Mouse (Mus musculus): Measurements from ENCODE around the gene Acvr2a. TPM values are rescaled to one million over a fixed set of nuclear protein-coding genes. Genes with fewer than 3 reads are reported as not detected.
A peak's percentile ranks its signal among the peaks of the same experiment; 100 is the strongest.

The Acvr2a gene
- polyA plus RNA-seq (2012; rRNA removed): 5.8 and 6.4 TPM in 2 replicates

GRCm38 (mm10) chr2:48813371-48814222, at the start of gene Acvr2a:
Acvr2a (plus strand) TSS chr2:48814109.
- WGBS: under 1% methylated on average over 104 of the region's 105 CpGs
- Histone ChIP-seq H3K4me3 (replicated peaks; ENCODE audit: extremely low read depth, low read depth, low read length) (peak within 1 kb of the TSS; percentile 81), H3K4me1 (ENCODE audit: control insufficient read depth, insufficient read depth, low read length) (peaks cover 6% of the 10 kb centered on the region; the same call in 1 of the 2 replicates)
- DNase-seq: peak; percentile 94
- TF ChIP-seq CTCF (IDR thresholded peaks at IDR 0.05; ENCODE audit: insufficient read depth, low read length) (no peak), POLR2A (IDR thresholded peaks at IDR 0.05; ENCODE audit: borderline replicate concordance, extremely low read depth, low read depth, low read length) (no peak)

DNA sequence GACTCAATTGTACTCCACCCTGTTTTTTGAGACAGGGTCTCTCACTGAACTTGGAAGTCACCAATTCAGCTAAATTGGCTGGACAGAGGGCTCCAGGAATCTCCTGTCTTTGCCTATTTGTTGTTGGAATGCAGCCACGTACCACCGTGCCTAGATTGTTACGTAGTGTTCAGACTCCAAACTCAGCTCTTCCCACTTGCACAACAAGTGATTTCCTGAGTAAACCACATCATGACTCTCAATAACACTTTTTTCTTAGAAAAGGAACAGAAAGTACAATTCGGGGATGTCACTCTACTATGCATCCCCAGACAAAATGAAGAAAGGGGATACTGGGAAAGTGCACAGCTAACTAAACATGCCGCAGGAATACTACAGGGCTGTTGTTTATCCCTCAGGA, 47.4 kb upstream of the Acvr2a start:
- Histone ChIP-seq H3K4me3 (replicated peaks; ENCODE audit: extremely low read depth, low read depth, low read length) (no peak overlapping the region), H3K4me1 (ENCODE audit: control insufficient read depth, insufficient read depth, low read length) (no peaks in the 10 kb centered on the region)
- no peak for DNase-seq
- TF ChIP-seq CTCF (IDR thresholded peaks at IDR 0.05; ENCODE audit: insufficient read depth, low read length): no peak
- TF ChIP-seq POLR2A (IDR thresholded peaks at IDR 0.05; ENCODE audit: borderline replicate concordance, extremely low read depth, low read depth, low read length): no peak
- WGBS: 67% methylated on average over 5 of the region's 5 CpGs

- 61% methylated on average over 2 of the region's 2 CpGs for WGBS
- TF ChIP-seq CTCF (IDR thresholded peaks at IDR 0.05; ENCODE audit: insufficient read depth, low read length) (no peak), POLR2A (IDR thresholded peaks at IDR 0.05; ENCODE audit: borderline replicate concordance, extremely low read depth, low read depth, low read length) (no peak)
- no peak for DNase-seq
Observed at GRCm38 (mm10) chr2:48767778-48768177, 46.1 kb upstream of the Acvr2a start.

GRCm38 (mm10) chr2:48768219-48768618, 45.7 kb upstream of the Acvr2a start:
- H3K4me1 ChIP-seq (ENCODE audit: control insufficient read depth, insufficient read depth, low read length): no peaks in the 10 kb centered on the region
- no peak for DNase-seq
- TF ChIP-seq POLR2A (IDR thresholded peaks at IDR 0.05; ENCODE audit: borderline replicate concordance, extremely low read depth, low read depth, low read length): no peak
- H3K4me3 ChIP-seq (replicated peaks; ENCODE audit: extremely low read depth, low read depth, low read length): no peak overlapping the region
- WGBS: 81% methylated on average over 2 of the region's 2 CpGs

More at GRCm38 (mm10) chr2:48767778-48768177, 46.1 kb upstream of the Acvr2a start:
- Histone ChIP-seq H3K4me1 (ENCODE audit: control insufficient read depth, insufficient read depth, low read length) (no peaks in the 10 kb centered on the region), H3K4me3 (replicated peaks; ENCODE audit: extremely low read depth, low read depth, low read length) (no peak overlapping the region)

- H3K4me1 ChIP-seq (ENCODE audit: control insufficient read depth, insufficient read depth, low read length): no peaks in the 10 kb centered on the region
- no peak for DNase-seq
- TF ChIP-seq CTCF (IDR thresholded peaks at IDR 0.05; ENCODE audit: insufficient read depth, low read length) (no peak), POLR2A (IDR thresholded peaks at IDR 0.05; ENCODE audit: borderline replicate concordance, extremely low read depth, low read depth, low read length) (no peak)
- H3K4me3 ChIP-seq (replicated peaks; ENCODE audit: extremely low read depth, low read depth, low read length): no peak overlapping the region
- WGBS: 62% methylated on average over 7 of the region's 7 CpGs
Observed at GRCm38 (mm10) chr2:48770100-48770499, 43.8 kb upstream of the Acvr2a start.

DNA sequence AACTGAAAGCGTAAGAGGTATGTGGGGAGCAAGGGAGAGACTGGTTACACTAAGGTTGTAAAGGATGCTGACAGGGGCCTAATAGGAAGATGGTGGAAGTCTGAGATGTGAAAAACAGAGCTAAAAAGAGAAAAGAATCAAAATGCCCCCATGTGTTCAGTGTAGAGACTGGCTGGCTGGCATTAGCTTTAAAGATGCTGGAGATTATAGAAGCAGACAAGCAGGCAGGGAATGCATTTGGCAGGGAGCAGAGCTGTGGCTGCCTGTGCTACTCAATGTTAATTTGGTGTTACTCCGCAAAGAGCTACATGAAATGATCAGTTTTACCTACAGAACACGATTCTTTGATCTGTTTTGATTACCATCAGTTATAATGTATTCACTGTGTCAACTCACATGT, 43.3 kb upstream of the Acvr2a start:
- Histone ChIP-seq H3K4me3 (replicated peaks; ENCODE audit: extremely low read depth, low read depth, low read length) (no peak overlapping the region), H3K4me1 (ENCODE audit: control insufficient read depth, insufficient read depth, low read length) (no peaks in the 10 kb centered on the region)
- no peak for DNase-seq
- WGBS: 87% methylated on average over 3 of the region's 3 CpGs
- no peak for TF ChIP-seq CTCF (IDR thresholded peaks at IDR 0.05; ENCODE audit: insufficient read depth, low read length)
- TF ChIP-seq POLR2A (IDR thresholded peaks at IDR 0.05; ENCODE audit: borderline replicate concordance, extremely low read depth, low read depth, low read length): no peak

GRCm38 (mm10) chr2:48775281-48775680, 38.6 kb upstream of the Acvr2a start:
- no peak for TF ChIP-seq POLR2A (IDR thresholded peaks at IDR 0.05; ENCODE audit: borderline replicate concordance, extremely low read depth, low read depth, low read length)
- TF ChIP-seq CTCF (IDR thresholded peaks at IDR 0.05; ENCODE audit: insufficient read depth, low read length): no peak
- no peak for DNase-seq
- Histone ChIP-seq H3K4me3 (replicated peaks; ENCODE audit: extremely low read depth, low read depth, low read length) (no peak overlapping the region), H3K4me1 (ENCODE audit: control insufficient read depth, insufficient read depth, low read length) (no peaks in the 10 kb centered on the region)
- WGBS: 86% methylated on average over 3 of the region's 3 CpGs

- no peak overlapping the region for H3K4me3 ChIP-seq (replicated peaks; ENCODE audit: extremely low read depth, low read depth, low read length)
- no peak for DNase-seq
- no peaks in the 10 kb centered on the region for H3K4me1 ChIP-seq (ENCODE audit: control insufficient read depth, insufficient read depth, low read length)
- 62% methylated on average over 3 of the region's 3 CpGs for WGBS
- TF ChIP-seq CTCF (IDR thresholded peaks at IDR 0.05; ENCODE audit: insufficient read depth, low read length) (no peak), POLR2A (IDR thresholded peaks at IDR 0.05; ENCODE audit: borderline replicate concordance, extremely low read depth, low read depth, low read length) (no peak)
Observed at GRCm38 (mm10) chr2:48788901-48789300, 25.0 kb upstream of the Acvr2a start.

DNA sequence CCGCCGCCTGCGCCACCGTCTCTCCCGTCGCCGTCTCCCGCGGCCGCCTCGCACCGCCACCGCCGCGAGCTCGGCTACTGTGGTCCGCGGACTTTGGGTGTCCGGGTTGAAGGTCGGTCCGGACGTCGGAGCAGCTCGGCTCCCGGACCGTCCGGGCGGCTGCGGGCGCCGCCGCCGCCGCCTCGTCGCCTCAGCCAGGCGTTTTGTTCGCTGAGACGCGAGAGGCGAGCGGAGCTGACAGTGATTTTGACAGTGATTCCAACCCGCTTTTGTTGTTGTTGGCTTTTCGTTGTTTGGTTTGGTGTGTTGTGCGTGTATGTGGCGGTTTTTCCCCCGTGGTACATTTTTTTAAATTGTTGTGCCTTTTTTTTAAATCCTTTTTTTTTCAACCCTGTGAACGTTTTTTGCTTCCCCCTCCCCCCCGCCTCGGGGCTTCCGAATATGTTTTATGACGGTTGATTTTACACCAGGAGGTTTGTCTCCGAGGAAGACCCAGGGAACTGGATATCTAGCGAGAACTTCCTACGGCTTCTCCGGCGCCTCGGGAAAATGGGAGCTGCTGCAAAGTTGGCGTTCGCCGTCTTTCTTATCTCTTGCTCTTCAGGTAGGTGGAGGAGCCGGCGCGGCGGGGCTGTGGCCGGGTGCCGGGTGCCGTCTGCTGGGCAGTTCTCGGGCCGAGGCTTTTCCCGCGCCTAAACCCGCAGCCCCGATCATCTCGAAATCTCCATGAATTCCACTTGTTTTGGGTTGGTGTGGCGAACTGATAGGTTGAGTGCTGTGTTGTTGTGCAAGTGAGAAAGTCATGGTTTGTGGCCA, 522 bp downstream of the Acvr2a start:
- peak; percentile 64 for DNase-seq

More for the DNA sequence above, 522 bp downstream of the Acvr2a start:
- TF ChIP-seq POLR2A (IDR thresholded peaks at IDR 0.05; ENCODE audit: borderline replicate concordance, extremely low read depth, low read depth, low read length) (peak; percentile 37; the same call in 1 of the 2 replicates), CTCF (IDR thresholded peaks at IDR 0.05; ENCODE audit: insufficient read depth, low read length) (no peak)
- H3K4me1 ChIP-seq (ENCODE audit: control insufficient read depth, insufficient read depth, low read length): peaks cover 6% of the 10 kb centered on the region; the same call in 1 of the 2 replicates
- WGBS: under 1% methylated on average over 76 of the region's 76 CpGs
- peak overlapping the region; percentile 81 for H3K4me3 ChIP-seq (replicated peaks; ENCODE audit: extremely low read depth, low read depth, low read length)
